Mouse (Mus musculus): ENCODE results near the gene Ube2e1. TPM values are rescaled to one million over a fixed set of nuclear protein-coding genes. Genes with fewer than 3 reads are reported as not detected.

Ube2e1 gene
- polyA plus RNA-seq, 1 experiment from 2014 or later: 104 TPM

GRCm38 (mm10) chr14:18372761-18373610, 41.3 kb upstream of the Ube2e1 start:
- ATAC-seq (ENCODE audit: low FRiP score, low TSS enrichment) (no peak), DNase-seq (ENCODE audit: low spot score) (no peak)
- 76% methylated on average over 9 of the region's 9 CpGs for WGBS
- Histone ChIP-seq H3K9me3 (ENCODE audit: control insufficient read depth, low read length) (no peaks in the 10 kb centered on the region), H3K4me3 (ENCODE audit: low read depth, low read length) (no peak overlapping the region), H3K27ac (replicated peaks) (no peak overlapping the region), H3K36me3 (ENCODE audit: control insufficient read depth, insufficient read depth, low read length) (no peaks in the 10 kb centered on the region), H3K9ac (ENCODE audit: low read length) (no peak overlapping the region), H3K4me2 (replicated peaks; ENCODE audit: low read depth) (no peak overlapping the region), H3K4me1 (replicated peaks; ENCODE audit: control insufficient read depth, insufficient read depth) (no peaks in the 10 kb centered on the region), H3K27me3 (ENCODE audit: control insufficient read depth, insufficient read depth, low read length) (no peaks in the 10 kb centered on the region)
- TF ChIP-seq CTCF (IDR thresholded peaks at IDR 0.05; ENCODE audit: low read depth): no peak
- no peak for TF ChIP-seq EP300 (optimal IDR thresholded peaks at IDR 0.05)

- Histone ChIP-seq H3K4me3 (ENCODE audit: low read depth, low read length) (no peak overlapping the region), H3K9me3 (ENCODE audit: control insufficient read depth, low read length) (no peaks in the 10 kb centered on the region), H3K27me3 (ENCODE audit: control insufficient read depth, insufficient read depth, low read length) (no peaks in the 10 kb centered on the region), H3K4me2 (replicated peaks; ENCODE audit: low read depth) (no peak overlapping the region), H3K36me3 (ENCODE audit: control insufficient read depth, insufficient read depth, low read length) (no peaks in the 10 kb centered on the region), H3K4me1 (replicated peaks; ENCODE audit: control insufficient read depth, insufficient read depth) (no peaks in the 10 kb centered on the region), H3K27ac (replicated peaks) (no peak overlapping the region), H3K9ac (ENCODE audit: low read length) (no peak overlapping the region)
- no peak for ATAC-seq (ENCODE audit: low FRiP score, low TSS enrichment)
- DNase-seq (ENCODE audit: low spot score): no peak
- TF ChIP-seq CTCF (IDR thresholded peaks at IDR 0.05; ENCODE audit: low read depth): no peak
- no peak for TF ChIP-seq EP300 (optimal IDR thresholded peaks at IDR 0.05)
Measured at GRCm38 (mm10) chr14:18369031-18369430, 37.4 kb upstream of the Ube2e1 start.

GRCm38 (mm10) chr14:18367025-18367424, 35.4 kb upstream of the Ube2e1 start:
- Histone ChIP-seq H3K9ac (ENCODE audit: low read length) (no peak overlapping the region), H3K4me1 (replicated peaks; ENCODE audit: control insufficient read depth, insufficient read depth) (no peaks in the 10 kb centered on the region), H3K27ac (replicated peaks) (no peak overlapping the region), H3K4me2 (replicated peaks; ENCODE audit: low read depth) (no peak overlapping the region), H3K9me3 (ENCODE audit: control insufficient read depth, low read length) (no peaks in the 10 kb centered on the region), H3K27me3 (ENCODE audit: control insufficient read depth, insufficient read depth, low read length) (no peaks in the 10 kb centered on the region), H3K4me3 (ENCODE audit: low read depth, low read length) (no peak overlapping the region), H3K36me3 (ENCODE audit: control insufficient read depth, insufficient read depth, low read length) (no peaks in the 10 kb centered on the region)
- DNase-seq (ENCODE audit: low spot score): no peak
- ATAC-seq (ENCODE audit: low FRiP score, low TSS enrichment): no peak
- TF ChIP-seq EP300 (optimal IDR thresholded peaks at IDR 0.05) (no peak), CTCF (IDR thresholded peaks at IDR 0.05; ENCODE audit: low read depth) (no peak)
- 65% methylated on average over 5 of the region's 5 CpGs for WGBS

GRCm38 (mm10) chr14:18364321-18364720, 32.7 kb upstream of the Ube2e1 start:
- Histone ChIP-seq H3K9ac (ENCODE audit: low read length) (no peak overlapping the region), H3K4me3 (ENCODE audit: low read depth, low read length) (no peak overlapping the region), H3K27ac (replicated peaks) (no peak overlapping the region), H3K9me3 (ENCODE audit: control insufficient read depth, low read length) (no peaks in the 10 kb centered on the region), H3K4me1 (replicated peaks; ENCODE audit: control insufficient read depth, insufficient read depth) (no peaks in the 10 kb centered on the region), H3K27me3 (ENCODE audit: control insufficient read depth, insufficient read depth, low read length) (no peaks in the 10 kb centered on the region), H3K36me3 (ENCODE audit: control insufficient read depth, insufficient read depth, low read length) (no peaks in the 10 kb centered on the region), H3K4me2 (replicated peaks; ENCODE audit: low read depth) (no peak overlapping the region)
- TF ChIP-seq CTCF (IDR thresholded peaks at IDR 0.05; ENCODE audit: low read depth): no peak
- DNase-seq (ENCODE audit: low spot score) (no peak), ATAC-seq (ENCODE audit: low FRiP score, low TSS enrichment) (no peak)
- WGBS: 39% methylated on average over 3 of the region's 3 CpGs

GRCm38 (mm10) chr14:18356442-18356841, 24.8 kb upstream of the Ube2e1 start:
- no peak overlapping the region for H3K9ac ChIP-seq (ENCODE audit: low read length)
- TF ChIP-seq CTCF (IDR thresholded peaks at IDR 0.05; ENCODE audit: low read depth) (no peak), EP300 (optimal IDR thresholded peaks at IDR 0.05) (no peak)
- no peaks in the 10 kb centered on the region for H3K9me3 ChIP-seq (ENCODE audit: control insufficient read depth, low read length)
- no peak; the same call in 1 of the 2 replicates for ATAC-seq (ENCODE audit: low FRiP score, low TSS enrichment)
- no peaks in the 10 kb centered on the region for H3K36me3 ChIP-seq (ENCODE audit: control insufficient read depth, insufficient read depth, low read length)
- H3K4me2 ChIP-seq (replicated peaks; ENCODE audit: low read depth): no peak overlapping the region
- no peak for DNase-seq (ENCODE audit: low spot score)
- WGBS: 63% methylated on average over 2 of the region's 2 CpGs
- H3K27me3 ChIP-seq (ENCODE audit: control insufficient read depth, insufficient read depth, low read length): no peaks in the 10 kb centered on the region
- H3K27ac ChIP-seq (replicated peaks): no peak overlapping the region
- no peaks in the 10 kb centered on the region for H3K4me1 ChIP-seq (replicated peaks; ENCODE audit: control insufficient read depth, insufficient read depth)
- H3K4me3 ChIP-seq (ENCODE audit: low read depth, low read length): no peak overlapping the region

- TF ChIP-seq CTCF (IDR thresholded peaks at IDR 0.05; ENCODE audit: low read depth): no peak
- no peak for TF ChIP-seq EP300 (optimal IDR thresholded peaks at IDR 0.05)
- Histone ChIP-seq H3K4me1 (replicated peaks; ENCODE audit: control insufficient read depth, insufficient read depth) (no peaks in the 10 kb centered on the region), H3K4me2 (replicated peaks; ENCODE audit: low read depth) (no peak overlapping the region), H3K4me3 (ENCODE audit: low read depth, low read length) (no peak overlapping the region), H3K27me3 (ENCODE audit: control insufficient read depth, insufficient read depth, low read length) (no peaks in the 10 kb centered on the region), H3K9ac (ENCODE audit: low read length) (no peak overlapping the region), H3K9me3 (ENCODE audit: control insufficient read depth, low read length) (no peaks in the 10 kb centered on the region), H3K36me3 (ENCODE audit: control insufficient read depth, insufficient read depth, low read length) (no peaks in the 10 kb centered on the region), H3K27ac (replicated peaks) (no peak overlapping the region)
- 71% methylated on average over 6 of the region's 6 CpGs for whole genome bisulfite sequencing
- ATAC-seq (ENCODE audit: low FRiP score, low TSS enrichment) (no peak), DNase-seq (ENCODE audit: low spot score) (no peak)
Measured at GRCm38 (mm10) chr14:18355514-18356190, 24.0 kb upstream of the Ube2e1 start.

Measured in stomach, postnatal 0 days (tissue).